Mouse (Mus musculus) gonadal fat pad, adult 2 months (tissue): ENCODE measurements around the gene Golgb1. TPM values are rescaled to one million over a fixed set of nuclear protein-coding genes. Genes with fewer than 3 reads are reported as not detected.
"Not testable (repeated sequence)": the region's sequence is repeated elsewhere in the genome, so short reads cannot be mapped to it uniquely, and the experiment has no call there.

Source experiments
- DNase-seq: peaks from one replicate; pipeline ENCODE4 v3.0.0-alpha.2; 2012; ENCODE audit warnings: low read depth
- polyA plus RNA-seq: library from polyadenylated mRNA; depleted of rRNA; stranded (reverse); fragments of >200 nt; gene quantifications from 2 replicates; pipeline ENCODE4 v1.2.3, GENCODE M21; 2012; rRNA removed

Golgb1 gene
- polyA plus RNA-seq = 114 and 124 TPM in 2 replicates

GRCm38 (mm10) chr16:36874583-36875275 lies at the start of gene Golgb1, which contains the start of gene Eaf2:
Gene Golgb1 (plus strand): TSS chr16:36875140.
Gene Eaf2 (minus strand): TSS chr16:36875003.
- peak; percentile 99 for DNase-seq

GRCm38 (mm10) chr16:36827611-36828053 lies 47.3 kb upstream of the Golgb1 start:
- no peak for DNase-seq

DNA sequence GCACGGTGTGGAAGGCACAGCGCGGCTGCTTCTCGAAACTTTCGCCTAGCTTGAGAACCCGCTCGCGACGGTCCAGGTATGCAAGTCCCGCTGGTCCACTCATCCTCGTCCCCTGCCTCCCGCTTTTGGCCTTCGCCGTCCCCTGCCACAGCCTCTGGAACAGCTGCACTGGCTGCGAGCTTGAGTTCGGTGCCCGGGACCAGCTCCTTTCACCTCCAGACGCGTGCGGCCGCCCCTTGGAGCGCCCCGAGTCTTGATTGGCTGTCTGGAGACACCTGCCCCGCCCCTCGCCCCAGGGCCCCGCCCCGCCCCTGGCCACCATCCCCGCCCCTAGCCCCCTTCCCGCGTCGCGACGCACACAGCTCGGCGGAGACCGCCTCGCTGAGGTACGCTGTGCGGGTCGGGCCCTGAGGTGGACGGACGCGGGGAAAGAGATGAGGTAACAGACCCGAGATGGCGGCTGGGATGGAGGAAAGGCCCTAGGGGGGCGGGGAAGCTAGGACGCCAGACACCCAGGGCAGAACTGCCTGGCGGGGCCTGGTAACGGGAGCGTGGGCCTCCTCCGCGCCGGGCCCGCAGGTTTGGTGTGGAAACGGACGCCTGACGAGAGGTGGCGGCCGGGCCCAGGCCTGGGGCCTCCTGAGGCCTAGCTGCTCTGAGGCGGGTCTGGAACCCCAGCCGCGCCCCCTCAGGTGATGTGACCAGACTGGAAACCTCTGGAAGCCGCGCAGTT lies 46.7 kb upstream of the Golgb1 start, which contains the start of gene Iqcb1:
Gene Iqcb1, plus strand, starts transcription at position 332 of the 733 bp plus-strand sequence.
- no peak for DNase-seq

DNA sequence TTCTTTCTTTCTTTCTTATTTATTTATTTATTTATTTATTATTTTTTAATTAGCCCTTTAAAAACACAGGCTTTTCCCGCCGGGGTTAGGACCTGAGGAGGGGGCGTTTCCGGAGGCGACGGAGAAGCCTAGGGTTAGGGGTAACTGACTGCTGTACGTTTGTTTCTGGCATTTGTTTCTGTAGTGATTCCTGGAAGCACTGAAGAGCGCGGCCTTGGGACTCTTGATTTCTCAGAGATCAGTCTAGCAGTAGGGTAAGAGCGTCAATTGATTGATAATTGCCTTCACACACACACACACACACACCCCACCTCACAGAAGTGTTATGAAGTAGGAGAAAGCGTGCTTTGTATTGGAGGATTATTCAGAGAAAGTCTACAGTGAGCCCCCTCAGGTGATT lies 46.1 kb upstream of the Golgb1 start:
- DNase-seq = no peak

GRCm38 (mm10) chr16:36846894-36847293 lies 28.0 kb upstream of the Golgb1 start:
- not testable (repeated sequence) for DNase-seq

DNA sequence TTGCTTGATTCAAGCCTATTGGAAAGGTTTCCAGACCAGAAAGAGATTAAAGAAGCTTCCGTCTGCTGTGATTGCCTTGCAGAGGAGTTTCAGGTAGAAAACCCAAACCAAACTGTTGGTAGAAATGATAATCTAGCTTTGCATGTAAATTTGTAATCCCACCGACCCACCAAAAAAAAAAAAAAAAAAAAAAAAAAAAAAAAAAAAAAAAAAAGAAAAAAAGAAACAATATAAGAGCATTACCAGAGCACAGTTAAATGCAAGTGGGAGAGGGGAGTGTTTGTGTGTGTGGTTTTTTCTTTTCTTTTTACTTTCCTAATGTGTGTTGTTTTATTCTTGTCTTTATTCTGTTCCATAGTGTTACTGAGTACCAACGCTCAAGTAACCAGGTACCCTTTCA lies 23.7 kb upstream of the Golgb1 start:
- no peak for DNase-seq

GRCm38 (mm10) chr16:36863585-36863984 lies 11.4 kb upstream of the Golgb1 start:
- no peak for DNase-seq

GRCm38 (mm10) chr16:36869442-36869841 lies 5.5 kb upstream of the Golgb1 start:
- DNase-seq = no peak

- DNase-seq = no peak
These were observed 424 bp downstream of the Golgb1 start for GRCm38 (mm10) chr16:36875276-36875851.

GRCm38 (mm10) chr16:36877316-36877715 lies 2.4 kb downstream of the Golgb1 start:
- DNase-seq = no peak

- no peak for DNase-seq
These were observed 7.9 kb downstream of the Golgb1 start for GRCm38 (mm10) chr16:36882737-36883343.

DNA sequence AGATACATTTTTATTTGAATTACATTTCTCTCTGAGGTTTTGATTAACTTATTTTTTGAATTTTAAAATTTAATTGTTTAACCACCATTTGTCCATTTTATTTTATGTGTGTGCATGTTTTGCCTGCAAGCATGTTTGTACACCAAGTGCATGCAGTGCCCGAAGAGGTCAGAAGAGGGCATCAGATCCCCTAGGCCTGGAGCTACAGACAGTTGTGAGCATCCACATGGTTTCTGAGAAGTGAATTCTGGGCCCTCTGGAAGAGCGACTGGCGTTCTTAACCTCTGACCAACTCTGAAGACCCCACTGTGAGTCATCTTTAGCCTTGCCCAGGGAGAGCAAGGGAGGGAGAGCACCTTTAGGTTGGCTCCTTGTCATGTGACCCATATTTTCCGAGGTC lies 9.9 kb downstream of the Golgb1 start:
- DNase-seq = no peak

DNA sequence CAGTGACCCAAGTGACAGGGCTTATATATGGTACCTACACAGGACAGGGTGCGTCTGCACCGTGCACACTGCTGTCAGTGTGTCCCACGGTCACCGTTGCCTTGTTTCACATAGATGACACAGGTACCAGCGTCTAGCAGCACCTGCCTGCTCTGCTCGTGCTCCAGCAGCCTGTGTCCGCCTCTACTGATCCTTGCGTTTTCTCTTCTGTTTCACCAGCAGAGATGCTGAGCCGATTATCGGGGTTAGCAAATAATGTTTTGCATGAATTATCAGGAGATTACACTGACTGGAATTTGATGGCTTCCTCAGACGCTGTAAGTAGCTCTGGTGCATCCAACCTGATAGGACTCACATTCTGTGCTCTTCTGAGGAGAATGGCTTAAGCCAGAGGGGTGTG lies 11.0 kb downstream of the Golgb1 start:
- DNase-seq = no peak

DNA sequence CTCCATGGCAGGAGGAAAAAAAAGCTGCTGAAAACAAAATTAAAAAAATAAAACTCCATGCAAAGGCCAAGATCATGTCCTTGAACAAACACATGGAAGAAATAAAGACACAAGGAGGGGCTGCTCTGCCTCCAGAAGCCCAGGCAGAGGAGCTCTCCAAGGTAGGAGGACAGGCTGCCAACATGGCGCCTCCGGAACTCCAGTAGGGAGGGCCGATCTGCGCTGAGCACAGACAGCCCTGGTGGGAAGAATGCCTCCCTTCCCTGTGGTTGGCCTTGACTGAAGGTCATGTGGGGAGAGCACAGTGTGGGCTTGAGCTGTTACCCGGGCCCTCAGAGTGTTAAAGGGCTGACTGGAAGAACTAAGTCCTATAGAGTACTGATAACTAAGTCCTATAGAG lies 12.6 kb downstream of the Golgb1 start:
- no peak for DNase-seq

DNA sequence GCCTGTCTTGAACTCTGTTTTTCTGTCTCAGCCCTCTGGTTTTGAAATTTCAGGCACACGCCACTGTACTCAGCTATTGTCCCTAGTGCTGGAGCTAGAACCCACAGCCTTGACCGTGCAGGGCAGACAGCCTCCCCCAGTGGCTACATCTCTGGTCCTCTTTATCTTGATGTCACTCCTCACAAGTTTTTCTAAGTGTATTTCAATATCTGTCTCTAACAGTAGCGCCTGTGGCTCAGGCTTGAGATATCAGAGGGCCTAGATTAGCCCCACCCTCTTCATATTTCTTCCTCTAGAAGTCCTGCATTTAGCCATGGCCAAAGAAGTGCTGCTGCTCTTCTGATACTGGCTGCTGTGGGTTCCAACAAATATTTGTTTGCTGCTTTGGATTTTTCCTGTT lies 15.6 kb downstream of the Golgb1 start:
- DNase-seq = no peak

DNA sequence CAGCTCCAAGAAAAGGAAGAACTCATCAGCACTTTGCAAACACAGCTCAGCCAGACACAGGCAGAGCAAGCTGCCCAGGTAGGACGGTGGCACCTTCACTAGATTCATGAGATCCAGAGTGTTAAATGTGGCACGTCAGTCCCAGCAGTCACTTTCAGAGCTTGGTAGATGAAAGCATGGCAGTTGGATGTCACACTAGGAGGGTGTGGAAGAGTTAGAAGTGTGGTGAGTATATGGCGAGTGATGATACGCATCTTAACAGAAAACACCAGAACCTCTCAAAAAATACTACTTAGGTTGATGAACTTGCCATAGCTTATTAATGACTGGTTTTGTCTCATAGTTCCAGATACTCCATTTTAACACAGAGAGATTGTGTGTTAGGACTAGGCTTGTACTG lies 16.5 kb downstream of the Golgb1 start:
- no peak for DNase-seq

GRCm38 (mm10) chr16:36893317-36893716 lies 18.4 kb downstream of the Golgb1 start:
- DNase-seq = no peak

- no peak for DNase-seq
These were observed 21.8 kb downstream of the Golgb1 start for GRCm38 (mm10) chr16:36896712-36897111.

DNA sequence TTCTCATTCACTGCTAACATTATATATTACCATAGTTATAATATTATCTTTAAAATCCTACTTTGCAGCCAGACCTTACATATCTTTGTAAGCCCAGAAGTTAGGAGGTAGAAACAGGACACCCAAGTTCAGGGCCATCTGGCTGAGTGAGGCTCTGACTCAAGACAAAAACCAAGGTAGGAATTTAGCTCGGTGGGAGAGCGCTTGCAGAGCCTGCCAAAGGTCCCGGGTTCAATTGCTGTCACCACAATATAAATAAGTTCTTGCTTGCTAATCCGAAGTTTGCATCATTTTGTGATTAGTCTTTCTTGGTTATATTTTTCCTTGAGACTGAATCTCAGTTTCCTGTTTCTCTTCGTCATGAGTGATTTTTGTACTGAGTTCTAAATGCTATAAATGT lies 28.2 kb downstream of the Golgb1 start:
- no peak for DNase-seq

DNA sequence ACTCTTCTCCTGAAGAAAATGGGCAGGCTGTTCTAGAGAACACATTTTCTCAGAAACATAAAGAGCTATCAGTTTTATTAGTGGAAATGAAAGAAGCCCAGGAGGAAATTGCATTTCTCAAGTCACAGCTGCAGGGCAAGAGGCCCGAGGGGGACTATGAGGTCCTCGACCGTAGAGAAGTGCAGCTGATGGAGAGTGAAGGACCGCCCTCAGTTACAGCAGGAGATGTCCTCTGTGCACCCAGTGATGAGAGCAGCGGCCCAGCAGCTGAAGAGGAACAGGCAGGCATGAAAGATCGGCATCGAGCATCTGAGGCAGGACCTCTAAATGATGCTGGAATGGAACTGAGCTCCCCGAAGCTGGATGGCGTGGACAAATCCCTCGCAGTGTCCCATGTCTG lies 37.0 kb downstream of the Golgb1 start:
- no peak for DNase-seq

DNA sequence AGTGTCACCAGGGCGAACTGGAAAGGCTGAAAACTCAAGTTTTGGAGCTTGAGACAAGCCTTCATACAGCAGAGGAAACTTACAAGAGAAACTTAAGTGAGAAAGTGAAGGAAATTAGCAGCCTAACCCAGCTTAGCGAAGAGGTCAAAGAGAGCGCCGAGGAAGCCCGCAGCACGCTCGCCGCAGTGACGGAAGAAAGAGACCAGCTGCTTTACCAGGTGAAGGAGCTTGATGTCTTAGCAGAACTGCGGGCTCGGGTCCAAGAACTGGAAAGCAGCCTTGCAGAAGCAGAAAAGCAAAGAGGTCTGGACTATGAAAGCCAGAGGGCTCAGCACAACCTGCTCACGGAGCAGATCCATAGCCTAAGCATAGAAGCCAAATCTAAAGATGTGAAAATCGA lies 37.4 kb downstream of the Golgb1 start:
- no peak for DNase-seq

GRCm38 (mm10) chr16:36914195-36914594 lies 39.3 kb downstream of the Golgb1 start:
- no peak for DNase-seq
